Mouse (Mus musculus) heart, adult 11 months (tissue): ENCODE measurements around the gene Ttc29.

Source experiments
- DNase-seq: peaks from one replicate; pipeline ENCODE4 v3.0.0; 2022

Ttc29 gene

GRCm38 (mm10) chr8:78213074-78213473 lies at the start of gene Ttc29:
Ttc29 (plus strand) TSS chr8:78213297.
- no peak for DNase-seq

- peak; percentile 53 for DNase-seq
Measured at GRCm38 (mm10) chr8:78171351-78171750, 41.7 kb upstream of the Ttc29 start.

GRCm38 (mm10) chr8:78182654-78183053 lies 30.4 kb upstream of the Ttc29 start:
- no peak for DNase-seq

- no peak for DNase-seq
Measured at GRCm38 (mm10) chr8:78183414-78183813, 29.7 kb upstream of the Ttc29 start.

- DNase-seq = no peak
Measured at GRCm38 (mm10) chr8:78187087-78187486, 26.0 kb upstream of the Ttc29 start.

GRCm38 (mm10) chr8:78204229-78204628 lies 8.9 kb upstream of the Ttc29 start:
- no peak for DNase-seq

GRCm38 (mm10) chr8:78210424-78210823 lies 2.7 kb upstream of the Ttc29 start:
- DNase-seq = no peak

GRCm38 (mm10) chr8:78214645-78215044 lies 1.5 kb downstream of the Ttc29 start:
- DNase-seq = no peak

GRCm38 (mm10) chr8:78226087-78226486 lies 13.0 kb downstream of the Ttc29 start:
- DNase-seq = no peak

GRCm38 (mm10) chr8:78230721-78231120 lies 17.6 kb downstream of the Ttc29 start:
- no peak for DNase-seq

- DNase-seq = no peak
Measured at GRCm38 (mm10) chr8:78232870-78233707, 20.0 kb downstream of the Ttc29 start.

GRCm38 (mm10) chr8:78233708-78234201 lies 20.7 kb downstream of the Ttc29 start:
- DNase-seq = no peak

- no peak for DNase-seq
Measured at GRCm38 (mm10) chr8:78237972-78238675, 25.0 kb downstream of the Ttc29 start.

GRCm38 (mm10) chr8:78251115-78251514 lies 38.0 kb downstream of the Ttc29 start:
- no peak for DNase-seq

- no peak for DNase-seq
Measured at GRCm38 (mm10) chr8:78254374-78254773, 41.3 kb downstream of the Ttc29 start.

GRCm38 (mm10) chr8:78255011-78255410 lies 41.9 kb downstream of the Ttc29 start:
- no peak for DNase-seq

GRCm38 (mm10) chr8:78265506-78265905 lies 52.4 kb downstream of the Ttc29 start:
- DNase-seq = no peak

- DNase-seq = no peak
Measured at GRCm38 (mm10) chr8:78266231-78266630, 53.1 kb downstream of the Ttc29 start.

- DNase-seq = peak; percentile 93
Measured at GRCm38 (mm10) chr8:78267894-78268411, 54.9 kb downstream of the Ttc29 start.

- no peak for DNase-seq
Measured at GRCm38 (mm10) chr8:78269281-78269680, 56.2 kb downstream of the Ttc29 start.

GRCm38 (mm10) chr8:78271391-78271790 lies 58.3 kb downstream of the Ttc29 start:
- no peak for DNase-seq

GRCm38 (mm10) chr8:78276120-78276519 lies 63.0 kb downstream of the Ttc29 start:
- no peak for DNase-seq

GRCm38 (mm10) chr8:78277411-78277810 lies 64.3 kb downstream of the Ttc29 start:
- no peak for DNase-seq

GRCm38 (mm10) chr8:78278598-78278997 lies 65.5 kb downstream of the Ttc29 start:
- DNase-seq = no peak
